Mouse (Mus musculus): ENCODE measurements around the gene Cfd.

Gene Cfd

DNA sequence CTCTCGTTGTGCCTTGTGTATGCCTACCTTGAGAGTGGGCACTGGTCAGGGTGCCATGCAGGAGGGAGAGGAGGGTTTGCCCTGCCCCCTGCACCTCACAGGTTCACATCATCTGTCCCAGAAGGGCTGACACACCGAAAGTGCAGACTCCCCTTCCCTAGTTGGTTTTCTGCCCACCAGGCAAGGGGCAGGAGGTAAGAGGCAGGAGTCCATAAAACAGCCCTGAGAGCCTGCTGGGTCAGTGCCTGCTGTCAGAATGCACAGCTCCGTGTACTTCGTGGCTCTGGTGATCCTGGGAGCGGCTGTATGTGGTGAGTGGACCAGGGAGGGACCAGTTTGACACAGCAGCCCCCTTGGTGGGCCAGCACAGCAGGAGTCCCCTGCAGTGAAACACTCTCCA, at the start of gene Cfd:
TSS of gene Cfd (plus strand) at position 184 of the 400 bp plus-strand sequence.
- DNase-seq = peak in 1 of 2 experiments; percentile 4

DNA sequence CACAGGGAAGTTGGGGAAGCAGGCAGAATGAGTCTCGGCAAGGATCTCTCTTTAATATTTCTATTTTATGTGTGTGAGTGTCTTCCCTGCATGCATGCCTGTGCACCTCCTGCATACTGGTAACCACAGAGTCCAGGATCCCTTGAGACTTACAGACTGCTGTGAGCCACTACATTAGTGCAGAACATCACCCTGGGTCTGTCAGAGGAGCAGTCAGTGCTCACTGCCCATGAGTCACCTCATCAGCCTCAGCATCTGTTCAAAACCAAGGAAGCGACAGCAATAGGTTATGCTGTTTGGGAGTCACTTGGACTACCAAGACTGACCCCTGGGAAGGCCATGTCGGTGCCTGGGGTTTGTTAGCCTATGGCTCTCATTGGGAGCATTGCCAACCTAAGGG, 48.3 kb upstream of the Cfd start:
- no peak for DNase-seq

DNA sequence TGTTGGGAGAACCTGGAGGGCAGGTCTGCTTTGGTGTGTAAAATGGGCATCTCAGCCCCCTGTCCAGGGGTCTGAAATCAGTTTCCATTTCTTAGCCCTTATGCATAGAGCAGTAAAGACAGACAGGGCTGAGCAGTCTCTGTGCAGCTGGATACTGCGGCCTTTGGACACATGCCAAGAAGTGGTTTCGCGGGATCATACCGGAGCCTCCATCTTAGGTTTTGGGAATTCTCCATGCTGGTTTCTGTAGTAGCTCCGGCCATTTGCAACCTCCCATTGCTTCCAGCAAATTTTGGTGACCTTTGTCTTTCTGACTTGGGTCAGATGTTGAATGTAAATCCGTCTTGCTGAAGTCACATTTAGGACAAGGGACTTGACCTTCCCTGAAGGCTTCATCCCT, 47.2 kb upstream of the Cfd start:
- no peak for DNase-seq

DNA sequence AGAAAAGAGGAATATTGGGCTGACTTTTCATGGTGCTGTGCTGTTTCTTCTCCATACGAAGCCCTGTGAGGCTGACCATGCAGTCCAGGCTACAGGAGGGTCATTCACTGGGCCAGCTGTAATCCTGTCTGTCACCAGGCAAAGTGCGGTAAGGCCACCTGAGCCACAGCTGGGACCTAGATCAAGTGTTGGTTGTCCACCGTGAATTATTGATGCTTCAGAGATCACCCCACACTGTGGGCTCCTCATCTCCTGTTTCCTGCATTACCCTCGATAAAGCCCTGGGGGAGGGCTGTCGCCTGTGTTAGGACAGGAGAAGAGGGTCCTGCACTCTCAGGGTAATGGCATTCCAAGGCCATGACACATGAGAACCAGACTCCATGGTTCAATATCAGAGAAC, 44.1 kb upstream of the Cfd start:
- no peak for DNase-seq

DNA sequence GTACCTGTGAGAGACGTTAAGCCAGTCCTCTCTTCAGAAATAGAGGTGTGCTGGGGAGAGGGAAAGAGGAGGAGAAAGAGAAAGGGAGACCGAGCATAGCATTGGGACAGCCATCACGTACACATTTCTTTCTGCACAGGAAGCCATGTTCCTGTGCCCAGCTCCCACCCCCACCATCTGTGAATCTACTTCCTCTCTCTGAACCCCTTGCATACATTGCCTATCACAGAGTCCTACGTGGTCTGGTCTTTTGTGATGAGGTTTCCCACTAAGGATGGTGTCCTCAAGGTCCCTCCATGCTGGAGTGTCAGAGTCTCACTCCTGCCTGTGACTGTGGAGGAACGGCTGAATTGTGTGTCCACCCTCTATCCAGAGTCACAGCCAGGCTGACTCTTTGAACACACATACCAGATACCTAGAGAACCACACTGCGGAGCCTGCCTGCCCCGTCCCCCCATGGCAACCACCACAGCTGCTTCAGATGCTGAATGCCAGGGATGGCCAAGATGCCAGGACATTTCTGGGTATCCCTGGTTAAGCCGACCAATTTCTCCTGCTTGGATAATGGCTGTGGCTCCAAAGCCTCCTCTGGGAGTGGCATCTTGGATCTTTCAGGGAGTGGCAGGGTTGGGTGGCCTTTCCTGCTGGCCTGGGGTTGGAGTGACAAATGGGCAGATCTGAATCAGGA, 40.6 kb upstream of the Cfd start:
- DNase-seq = no peak

DNA sequence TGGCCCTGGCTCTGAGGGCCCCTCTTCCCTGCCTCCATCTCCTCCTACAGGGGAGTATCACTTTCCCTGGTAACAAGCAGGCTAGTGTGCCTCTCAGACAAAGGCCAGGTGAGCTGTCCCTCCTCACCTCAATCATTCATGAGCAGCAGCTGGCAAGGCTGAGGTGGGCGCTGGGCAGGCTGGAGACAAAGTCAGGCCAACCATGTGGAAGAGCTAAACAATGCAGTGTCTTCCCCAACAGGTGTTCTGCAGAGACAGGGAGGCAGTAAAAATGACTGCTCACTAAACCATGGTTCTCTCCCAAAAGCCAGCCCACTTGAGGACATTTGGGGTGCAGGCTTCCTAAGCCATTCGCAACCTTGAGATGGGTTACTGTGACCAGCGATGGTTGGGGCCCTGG, 39.0 kb upstream of the Cfd start:
- DNase-seq = no peak

DNA sequence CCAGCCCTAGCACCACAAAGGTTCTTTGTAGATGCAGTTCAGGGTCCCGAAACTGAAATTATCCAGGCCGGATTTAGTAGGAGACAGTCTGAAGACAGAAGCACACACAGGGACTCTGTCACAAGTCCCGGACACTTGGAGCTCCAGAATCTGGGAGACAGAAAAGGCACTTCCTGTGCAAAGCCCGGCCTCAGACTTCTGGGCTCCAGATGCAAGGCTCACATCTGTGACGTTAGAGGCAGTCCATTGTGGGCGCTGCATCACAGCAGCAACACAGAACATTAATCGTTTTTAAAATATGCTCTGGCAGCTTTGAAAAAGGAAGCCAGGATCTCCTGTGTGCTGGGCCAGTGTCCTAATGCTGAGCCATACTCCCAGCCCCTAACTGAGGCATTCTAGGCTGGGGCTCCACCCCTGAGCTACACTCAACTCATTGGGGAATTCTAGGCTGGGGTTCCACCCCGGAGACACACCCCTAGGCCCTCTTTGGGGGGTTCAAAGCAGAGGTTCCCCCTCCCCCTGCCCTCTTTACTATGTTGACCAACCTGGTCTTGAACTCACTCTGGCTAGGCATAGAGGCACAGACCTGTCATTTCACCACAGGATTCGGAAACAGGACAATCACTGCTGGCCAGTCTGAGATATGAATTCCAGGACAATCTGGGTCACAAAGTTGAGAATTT, 38.4 kb upstream of the Cfd start:
- DNase-seq = no peak

DNA sequence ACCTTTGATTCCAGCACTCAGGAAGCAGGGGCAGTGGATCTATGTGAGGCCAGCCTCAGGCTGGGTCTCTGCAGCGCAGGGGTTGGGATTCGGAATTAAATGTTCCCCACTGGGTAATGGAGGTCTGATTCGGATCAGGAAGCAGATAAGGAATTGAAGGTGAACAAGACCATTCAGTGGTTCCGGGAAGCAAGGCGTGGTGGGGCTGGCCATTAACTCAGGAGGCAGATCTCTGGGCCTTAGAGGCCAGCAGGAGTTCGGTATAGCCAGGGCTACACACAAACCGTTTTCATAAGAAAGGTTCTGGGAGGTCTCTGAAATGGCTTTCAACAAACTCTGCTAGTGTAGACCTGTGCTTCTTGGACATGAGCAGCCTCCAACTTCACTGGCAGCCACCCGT, 37.8 kb upstream of the Cfd start:
- no peak for DNase-seq

DNA sequence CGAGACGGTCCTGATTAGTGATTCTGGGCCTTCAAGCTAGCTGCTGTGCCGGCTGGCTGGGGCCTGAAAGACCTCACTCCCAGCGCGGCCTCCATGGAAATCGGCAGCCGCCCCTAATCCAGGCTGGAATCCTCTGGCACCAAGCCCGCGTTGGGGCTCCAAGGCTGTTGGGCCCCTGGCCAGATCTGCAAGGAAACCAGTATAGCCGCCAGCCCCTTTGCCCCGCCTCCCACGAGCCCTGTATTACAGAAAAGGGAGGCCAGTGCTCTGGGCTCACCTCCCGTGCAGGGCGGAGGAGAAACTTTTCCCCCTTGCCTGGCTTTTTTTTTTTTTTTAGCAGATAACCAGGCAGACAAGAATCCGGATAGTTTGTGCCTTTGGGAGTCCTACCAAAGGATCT, 37.3 kb upstream of the Cfd start:
- DNase-seq = peak; percentile 82 to 84

DNA sequence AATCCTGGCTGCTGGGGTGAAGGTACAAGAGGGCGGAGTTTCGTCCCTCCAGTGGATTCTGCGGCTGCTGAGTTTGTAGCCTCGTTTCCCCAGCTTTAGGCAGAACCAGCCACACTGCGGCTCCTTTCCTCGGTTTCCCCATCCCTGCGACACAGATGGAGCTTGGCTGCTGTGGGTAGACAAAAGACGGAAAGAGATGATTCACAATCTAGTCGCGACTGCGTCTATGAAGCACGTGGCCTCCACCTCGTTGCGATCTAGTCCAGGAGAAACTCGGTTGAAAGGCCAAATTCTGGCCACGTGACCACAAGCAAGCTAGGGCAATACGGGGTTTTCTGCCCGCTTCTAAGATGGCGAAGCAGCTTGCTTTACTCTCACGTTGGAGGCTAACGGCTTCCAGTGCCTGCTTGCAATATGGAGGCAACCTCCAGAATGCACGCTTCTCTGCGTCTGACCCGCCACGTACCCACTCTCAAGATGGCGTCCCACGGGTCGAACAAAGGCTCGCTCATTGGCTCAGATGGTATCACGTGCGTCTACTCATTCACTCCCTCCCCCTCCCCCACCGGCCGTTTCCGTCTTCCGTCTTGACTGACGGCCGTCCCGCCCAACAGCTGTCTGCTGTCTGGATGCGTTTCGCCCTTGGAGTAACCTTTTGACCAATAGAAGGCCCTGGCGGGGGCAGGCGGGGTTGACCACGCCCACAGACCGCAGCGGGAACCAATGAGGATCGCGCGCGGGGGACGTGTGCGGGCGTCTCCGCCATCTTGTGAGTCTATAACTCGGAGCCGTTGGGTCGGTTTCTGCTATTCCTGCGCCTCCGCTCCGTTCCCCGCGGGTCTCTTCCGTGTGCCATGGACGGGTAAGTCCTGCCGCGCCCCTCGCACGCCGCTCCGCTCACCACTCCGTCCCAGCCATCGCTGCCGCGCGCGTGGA, 36.5 kb upstream of the Cfd start, which contains the start of gene Ptbp1:
TSS of gene Ptbp1 (plus strand) at position 568 of the 936 bp plus-strand sequence.
- DNase-seq = peak; percentile 99

DNA sequence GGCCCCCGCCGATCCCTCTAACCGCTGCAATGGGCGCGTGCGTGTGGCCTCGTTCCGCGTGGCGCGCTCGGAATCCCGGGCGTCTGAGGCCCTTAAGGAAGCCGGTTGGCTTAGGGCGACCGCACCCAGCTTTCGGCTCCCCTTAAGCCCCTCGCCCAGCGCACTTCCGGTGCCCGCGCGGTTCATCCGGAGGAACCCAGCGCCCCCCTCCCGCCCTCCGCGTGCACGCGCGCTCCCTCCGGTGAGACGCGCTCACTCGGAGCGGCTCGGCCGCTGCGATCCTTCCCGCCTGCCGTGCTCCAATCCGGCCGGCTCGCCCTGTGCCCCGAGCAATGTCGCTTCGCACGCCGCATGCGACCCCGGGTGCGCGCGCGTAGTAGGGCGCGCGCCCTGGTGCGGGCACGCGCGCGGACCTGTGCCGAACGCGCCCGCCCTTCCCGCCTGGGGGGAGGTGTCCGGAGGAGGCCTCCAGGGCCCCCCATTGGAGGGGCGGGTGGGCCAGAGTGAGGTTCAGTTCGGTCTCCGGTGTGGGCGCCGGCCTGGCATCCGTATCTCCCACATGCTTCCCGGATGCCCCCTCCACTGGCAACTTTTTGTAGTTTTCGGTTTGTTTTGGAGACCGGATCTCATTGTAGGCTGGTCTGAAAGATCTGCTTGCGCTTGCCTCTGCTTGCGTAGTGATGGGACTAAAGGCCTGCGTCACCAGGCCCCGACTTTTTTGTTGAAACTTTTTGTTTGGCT, 35.7 kb upstream of the Cfd start:
- DNase-seq = peak; percentile 59 to 67

DNA sequence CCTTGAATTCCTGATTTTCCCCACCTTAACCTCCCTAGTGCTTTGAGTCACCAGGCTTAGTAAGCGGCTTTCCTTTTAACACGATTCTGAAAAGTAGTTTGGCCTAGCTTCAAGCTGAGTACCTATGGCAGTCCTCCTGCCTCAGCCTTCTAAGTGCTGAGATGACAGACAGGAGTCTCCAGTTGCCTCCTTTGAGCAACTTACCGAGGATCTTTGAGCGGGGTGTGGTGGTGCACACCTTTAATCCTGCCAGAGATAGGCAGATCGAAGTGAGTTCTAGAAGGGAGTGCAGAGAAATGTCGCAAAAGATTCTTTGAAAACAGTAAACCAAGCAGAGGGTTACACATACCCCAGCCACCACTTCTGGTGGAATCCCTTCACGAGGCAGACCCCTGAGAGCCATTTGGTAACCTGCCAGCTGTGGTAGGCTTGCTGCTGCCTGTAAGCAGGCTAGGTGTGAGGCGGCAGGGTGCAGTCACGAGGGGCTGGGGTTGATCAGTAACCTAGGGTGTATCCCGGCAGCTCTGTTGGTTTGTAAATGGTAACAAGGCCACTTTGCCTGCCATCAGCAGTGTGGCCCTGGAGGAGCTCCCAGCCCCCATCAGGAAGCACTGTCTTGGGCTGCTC, 35.0 kb upstream of the Cfd start:
- peak in 1 of 2 experiments; percentile 37 for DNase-seq

DNA sequence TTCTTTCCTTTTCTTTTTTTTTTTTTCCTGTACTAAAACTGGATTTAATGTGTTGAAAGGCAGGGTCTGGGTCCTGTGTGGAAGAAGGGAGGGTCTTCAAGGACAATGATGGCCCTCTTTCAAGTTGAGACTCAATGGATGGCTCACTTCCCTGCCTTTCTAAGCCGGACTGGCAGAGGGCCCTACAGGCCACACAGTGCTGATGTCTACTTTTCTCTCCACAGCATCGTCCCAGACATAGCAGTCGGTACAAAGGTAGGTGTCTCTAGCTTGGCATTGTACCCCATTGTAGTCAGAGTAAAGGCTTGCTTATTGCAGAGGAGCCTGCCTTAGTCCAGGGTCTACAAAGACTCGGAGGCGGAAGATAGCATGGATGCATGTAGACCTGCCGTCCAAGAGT, 34.4 kb upstream of the Cfd start:
- DNase-seq = no peak

DNA sequence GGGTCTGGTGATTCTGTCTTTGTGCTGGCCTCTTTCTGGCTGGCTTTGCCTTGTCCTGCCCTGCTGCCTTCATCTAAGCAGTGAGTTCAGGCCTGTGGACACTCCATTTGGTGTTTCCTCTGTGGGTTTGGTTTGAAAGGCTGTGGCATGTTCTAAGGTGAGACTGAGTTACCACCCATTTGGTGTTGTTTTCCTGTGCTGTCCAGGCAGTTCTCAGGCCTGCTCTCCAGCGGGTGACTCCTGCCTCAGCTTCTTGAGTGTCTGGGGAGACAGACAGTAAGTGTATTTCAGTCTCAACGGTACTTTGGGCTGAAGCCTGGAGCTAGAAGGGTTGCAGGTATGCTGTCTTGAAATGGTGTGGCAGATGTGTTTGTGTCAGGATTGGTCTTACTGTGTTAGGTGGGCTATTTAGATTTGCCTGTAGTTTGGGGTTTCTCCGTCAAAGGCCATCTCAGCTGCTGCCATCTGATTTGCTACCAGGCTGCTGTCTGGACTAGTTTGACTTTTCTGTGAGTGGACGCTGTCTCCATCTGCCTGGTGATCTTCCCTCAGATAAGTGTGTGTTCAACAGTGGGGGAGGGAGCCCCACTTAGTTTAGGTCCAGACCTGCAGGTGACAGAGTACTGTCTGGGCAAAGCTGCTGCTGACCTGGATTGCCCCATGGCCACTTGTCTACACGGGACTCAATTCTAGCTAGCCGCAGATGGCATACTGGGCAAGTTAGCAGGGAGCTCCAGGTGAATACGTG, 33.8 kb upstream of the Cfd start:
- no peak for DNase-seq

DNA sequence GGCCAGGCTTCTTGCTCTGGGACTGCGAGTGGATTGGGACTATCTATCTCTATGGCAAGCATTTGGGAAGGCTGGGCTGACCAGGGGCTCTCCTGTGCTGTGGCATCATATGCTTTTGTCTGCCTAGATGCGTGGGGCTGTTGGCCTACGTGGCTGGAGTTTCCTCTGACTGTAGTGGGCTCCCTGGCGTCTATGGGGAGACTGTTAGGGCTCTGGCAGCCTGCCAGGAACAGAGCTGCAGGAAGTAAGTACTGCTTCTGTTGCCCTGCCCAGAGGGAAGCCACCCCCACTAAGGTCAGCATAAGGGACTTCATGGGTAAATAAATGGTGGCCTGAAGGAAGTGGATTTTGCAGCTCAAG, 33.2 kb upstream of the Cfd start:
- peak in 1 of 2 experiments; percentile 43 for DNase-seq

DNA sequence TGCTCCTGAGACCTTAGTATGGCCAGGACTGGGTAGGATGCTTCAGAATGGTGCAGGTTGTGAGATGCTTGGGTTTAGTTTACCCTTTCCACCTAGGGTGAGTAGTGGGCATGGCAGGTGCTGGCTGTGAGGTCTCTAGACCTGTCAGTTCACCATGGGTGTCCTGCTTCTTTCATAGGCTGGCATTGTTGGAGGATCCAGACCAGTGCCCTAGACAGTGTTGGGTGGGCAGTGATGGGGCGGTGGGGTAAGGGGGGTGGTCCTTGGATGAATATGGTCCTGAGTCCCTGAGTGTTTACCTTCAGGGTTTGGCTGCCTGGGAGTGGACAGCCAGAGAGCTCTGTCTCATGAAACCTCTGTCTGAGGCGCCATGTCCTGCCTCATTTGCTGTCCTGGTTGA, 32.8 kb upstream of the Cfd start:
- DNase-seq = no peak

DNA sequence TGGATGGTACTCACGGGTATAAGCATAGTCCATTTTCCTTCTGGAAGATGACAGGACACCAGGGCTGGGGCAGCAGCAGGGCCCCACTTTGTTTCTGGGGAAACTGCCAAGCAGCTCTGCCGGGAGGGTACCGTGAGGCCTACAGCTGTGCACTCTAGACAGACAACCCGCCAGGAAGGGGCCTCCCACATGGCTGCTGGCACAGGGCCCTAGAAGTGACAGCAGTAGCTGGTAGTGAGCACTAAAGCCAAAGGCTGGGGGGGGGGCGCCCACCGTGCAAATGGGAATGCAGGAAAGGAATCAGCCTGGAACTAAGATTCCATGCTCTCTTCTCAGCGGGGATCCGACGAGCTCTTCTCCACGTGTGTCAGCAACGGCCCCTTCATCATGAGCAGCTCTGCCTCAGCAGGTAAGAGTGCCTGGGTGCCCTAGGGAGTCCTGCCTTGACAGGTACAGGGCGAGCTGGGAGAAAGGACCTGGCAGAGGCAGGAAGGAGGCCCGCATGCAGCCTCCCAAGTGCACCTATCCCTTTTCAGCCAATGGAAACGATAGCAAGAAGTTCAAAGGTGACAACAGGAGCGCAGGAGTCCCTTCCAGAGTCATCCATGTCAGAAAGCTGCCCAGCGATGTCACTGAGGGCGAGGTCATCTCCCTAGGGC, 32.1 kb upstream of the Cfd start:
- DNase-seq = peak in 1 of 2 experiments; percentile 57

DNA sequence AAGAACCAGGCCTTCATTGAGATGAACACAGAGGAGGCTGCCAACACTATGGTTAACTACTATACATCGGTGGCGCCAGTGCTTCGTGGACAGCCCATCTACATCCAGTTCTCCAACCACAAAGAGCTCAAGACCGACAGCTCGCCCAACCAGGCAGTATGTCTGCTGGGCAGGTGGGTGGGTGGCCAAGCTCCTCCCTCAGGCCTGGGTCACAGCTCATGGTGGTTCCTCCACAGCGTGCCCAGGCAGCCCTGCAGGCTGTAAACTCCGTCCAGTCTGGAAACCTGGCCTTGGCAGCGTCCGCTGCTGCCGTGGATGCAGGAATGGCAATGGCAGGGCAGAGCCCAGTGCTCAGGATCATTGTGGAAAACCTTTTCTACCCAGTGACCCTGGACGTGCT, 31.5 kb upstream of the Cfd start:
- DNase-seq = no peak

DNA sequence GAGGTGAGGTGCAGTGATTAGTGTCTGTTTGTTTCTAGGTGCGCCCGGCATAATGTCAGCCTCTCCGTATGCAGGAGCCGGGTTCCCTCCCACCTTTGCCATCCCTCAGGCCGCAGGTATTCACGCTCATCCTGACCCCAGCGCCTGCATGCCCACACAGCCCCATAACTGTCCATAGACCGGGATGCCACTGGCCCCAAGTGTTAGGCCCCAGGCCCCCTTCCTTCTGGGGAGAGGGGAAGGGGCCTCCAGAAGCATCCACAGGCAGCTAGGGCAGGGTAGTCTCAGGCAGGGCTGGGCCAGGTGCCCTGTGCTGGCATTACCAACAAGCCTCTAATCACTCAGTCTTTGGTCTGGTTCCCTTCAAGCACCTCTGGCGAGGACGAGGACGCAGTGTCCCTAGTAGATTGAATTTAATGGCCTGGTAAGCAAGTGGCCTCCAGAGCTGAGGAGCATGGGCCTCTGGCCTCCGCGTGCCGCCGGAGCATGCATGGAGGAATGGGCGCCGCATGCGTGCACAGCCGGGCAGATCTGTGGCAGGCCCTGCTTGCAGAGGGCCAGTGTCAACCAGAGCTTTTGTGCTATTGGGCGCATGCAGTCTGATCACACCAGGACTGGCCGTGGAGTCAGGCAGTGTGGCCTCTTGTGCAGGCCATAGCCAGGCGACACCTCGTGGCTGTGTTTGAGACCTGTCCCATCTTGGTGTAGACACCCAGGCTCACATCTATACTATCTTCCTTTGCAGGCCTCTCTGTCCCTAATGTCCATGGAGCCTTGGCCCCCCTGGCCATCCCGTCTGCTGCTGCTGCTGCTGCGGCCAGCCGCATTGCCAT, 30.4 kb upstream of the Cfd start:
- DNase-seq = no peak

All from cerebellum, postnatal 36 days (tissue).